Mouse (Mus musculus) CD4-positive helper T cell, adult 2 months (primary cell): ENCODE results near the gene Frs2.
A peak's percentile ranks its signal among the peaks of the same experiment; 100 is the strongest.

Source experiments
- DNase-seq: peaks from one replicate; pipeline ENCODE4 v3.0.0-alpha.2; 2012; ENCODE audit warnings: low read depth, missing footprints, low spot score

Gene Frs2

DNA sequence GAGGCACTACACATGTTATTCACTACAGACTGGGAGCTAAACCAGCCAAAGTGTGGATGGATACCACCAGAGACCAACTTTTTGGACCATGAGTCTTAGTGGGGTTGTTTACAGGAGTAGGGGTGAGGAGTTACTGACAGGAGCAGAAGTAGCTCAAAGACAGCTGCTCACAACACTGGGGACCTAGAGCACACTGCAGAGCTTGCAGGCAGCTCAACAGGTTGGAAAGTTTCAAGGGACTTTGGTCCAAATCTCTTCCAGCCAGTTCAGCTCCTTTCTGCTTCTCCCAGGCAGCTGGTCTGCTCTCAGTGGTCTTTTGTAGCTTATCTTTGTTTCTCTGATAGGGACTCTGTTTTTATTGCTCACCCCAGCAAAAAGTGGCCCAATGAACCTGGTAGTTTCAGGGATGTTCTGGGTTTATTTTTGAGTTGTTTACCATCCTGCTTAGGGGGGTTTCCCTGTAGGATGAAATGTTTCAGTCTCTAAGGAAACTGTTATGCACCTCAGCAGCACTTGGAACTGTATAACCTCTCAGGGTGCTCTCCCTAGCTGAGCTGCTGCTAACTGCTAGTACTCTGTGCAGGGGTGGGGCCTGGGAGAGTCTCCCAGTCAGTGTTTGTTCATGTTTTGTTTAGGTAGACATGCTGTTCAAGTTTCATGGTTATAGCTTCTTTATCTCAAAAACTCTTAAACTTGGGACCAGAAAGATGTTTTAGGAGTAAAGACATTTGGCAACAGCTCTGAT lies 44.3 kb downstream of the Frs2 start:
- DNase-seq: peak; percentile 51

- no peak for DNase-seq
These were observed 48.2 kb downstream of the Frs2 start for GRCm38 (mm10) chr10:117100175-117100574.

GRCm38 (mm10) chr10:117097116-117097698 lies 51.1 kb downstream of the Frs2 start:
- DNase-seq: no peak

GRCm38 (mm10) chr10:117096096-117096495 lies 52.2 kb downstream of the Frs2 start:
- no peak for DNase-seq

GRCm38 (mm10) chr10:117094504-117095329 lies 53.6 kb downstream of the Frs2 start:
- no peak for DNase-seq

- DNase-seq: no peak
These were observed 58.7 kb downstream of the Frs2 start for GRCm38 (mm10) chr10:117089628-117090027.

- peak; percentile 38 for DNase-seq
These were observed 66.4 kb downstream of the Frs2 start for GRCm38 (mm10) chr10:117081914-117082359.

DNA sequence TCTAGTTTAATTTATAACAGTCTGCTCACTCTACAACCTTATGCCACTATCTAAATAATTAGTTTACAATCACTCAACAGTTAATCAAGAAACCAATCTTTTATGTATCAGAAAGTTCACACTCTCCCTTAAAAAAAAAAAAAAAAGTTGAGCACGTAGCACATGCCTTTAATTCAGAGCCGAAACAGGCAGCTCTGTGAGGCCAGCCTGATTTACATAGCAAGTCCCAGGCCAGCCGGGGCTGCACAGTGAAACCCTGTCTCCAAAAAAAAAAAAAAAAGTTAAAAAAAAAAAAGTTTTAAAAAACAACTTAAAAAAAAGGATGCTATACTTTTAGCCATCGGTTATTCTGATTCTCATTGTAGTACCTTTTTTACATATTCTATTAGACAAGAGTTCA lies 67.0 kb downstream of the Frs2 start:
- DNase-seq: no peak

GRCm38 (mm10) chr10:117078284-117078683 lies 70.0 kb downstream of the Frs2 start:
- DNase-seq: peak; percentile 55

DNA sequence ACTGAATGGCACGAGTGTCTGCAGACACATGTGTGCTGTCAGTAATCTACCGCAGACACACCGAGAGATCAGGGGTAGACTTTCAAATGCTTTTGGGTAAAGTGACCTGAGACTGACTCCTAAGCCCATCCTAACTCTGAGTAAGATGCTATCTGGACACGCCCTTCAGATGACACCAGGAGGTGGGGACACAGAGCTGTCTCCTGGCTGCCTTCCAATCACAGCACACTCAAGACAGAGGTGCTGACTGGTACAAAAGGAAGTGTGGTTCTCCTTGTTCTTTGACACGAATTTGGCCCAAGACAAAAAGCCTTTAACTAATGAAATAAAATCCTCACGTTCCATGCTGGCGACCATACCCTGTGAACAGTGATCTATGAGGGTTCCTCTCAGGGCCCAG lies 75.2 kb downstream of the Frs2 start:
- no peak for DNase-seq

DNA sequence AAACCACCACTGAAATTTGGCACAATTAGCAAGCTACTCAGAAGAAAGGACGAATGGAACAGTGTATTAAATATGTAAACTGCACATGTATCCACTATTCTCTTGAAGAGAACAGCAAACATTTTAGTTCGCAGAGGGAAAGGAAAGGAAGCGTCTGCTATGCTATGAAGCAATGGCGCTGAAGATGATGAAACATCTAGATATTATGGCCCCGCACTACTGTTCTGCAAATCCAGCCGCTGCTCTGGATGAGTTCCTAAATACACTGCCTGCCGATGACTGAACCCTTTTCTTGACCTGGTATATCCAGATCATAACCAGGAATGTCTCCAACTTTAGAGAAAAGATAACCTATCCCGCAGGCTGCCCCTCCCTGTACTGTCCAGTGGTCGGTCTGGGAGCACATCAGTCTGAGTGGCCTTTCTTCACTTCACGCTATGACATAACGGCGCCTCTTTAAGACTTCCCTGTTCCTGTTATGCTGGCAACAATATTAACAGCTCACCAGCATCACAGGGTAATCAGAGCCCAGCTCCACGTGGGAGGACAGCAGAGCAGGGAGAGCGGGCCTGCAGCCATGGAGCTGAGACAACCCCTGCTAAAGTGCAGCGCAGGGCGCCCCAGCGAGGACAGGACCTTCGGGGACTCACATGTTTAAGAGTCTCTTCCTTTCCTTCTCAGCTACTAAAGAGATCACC lies 76.0 kb downstream of the Frs2 start:
- no peak for DNase-seq

- DNase-seq: no peak
These were observed 79.2 kb downstream of the Frs2 start for GRCm38 (mm10) chr10:117069109-117069508.

DNA sequence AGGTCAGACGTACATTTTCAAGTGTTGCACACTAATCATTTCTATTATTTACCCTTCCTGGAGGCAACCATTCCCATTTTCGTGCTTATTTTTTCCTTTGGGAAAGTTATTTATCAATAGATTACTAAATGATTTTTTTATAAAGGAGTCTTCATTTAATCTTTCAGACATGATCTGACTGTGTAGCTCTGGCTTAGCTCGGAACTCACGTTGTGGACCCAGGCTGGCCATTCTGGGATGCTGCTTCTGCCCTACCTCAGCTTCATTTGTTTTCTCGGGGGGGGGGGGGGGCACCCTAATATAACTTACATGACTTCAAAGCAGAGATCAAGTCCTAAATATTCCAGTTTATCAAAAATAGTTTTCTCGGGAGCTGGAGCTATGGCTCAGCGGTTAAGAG lies 84.3 kb downstream of the Frs2 start:
- DNase-seq: no peak

DNA sequence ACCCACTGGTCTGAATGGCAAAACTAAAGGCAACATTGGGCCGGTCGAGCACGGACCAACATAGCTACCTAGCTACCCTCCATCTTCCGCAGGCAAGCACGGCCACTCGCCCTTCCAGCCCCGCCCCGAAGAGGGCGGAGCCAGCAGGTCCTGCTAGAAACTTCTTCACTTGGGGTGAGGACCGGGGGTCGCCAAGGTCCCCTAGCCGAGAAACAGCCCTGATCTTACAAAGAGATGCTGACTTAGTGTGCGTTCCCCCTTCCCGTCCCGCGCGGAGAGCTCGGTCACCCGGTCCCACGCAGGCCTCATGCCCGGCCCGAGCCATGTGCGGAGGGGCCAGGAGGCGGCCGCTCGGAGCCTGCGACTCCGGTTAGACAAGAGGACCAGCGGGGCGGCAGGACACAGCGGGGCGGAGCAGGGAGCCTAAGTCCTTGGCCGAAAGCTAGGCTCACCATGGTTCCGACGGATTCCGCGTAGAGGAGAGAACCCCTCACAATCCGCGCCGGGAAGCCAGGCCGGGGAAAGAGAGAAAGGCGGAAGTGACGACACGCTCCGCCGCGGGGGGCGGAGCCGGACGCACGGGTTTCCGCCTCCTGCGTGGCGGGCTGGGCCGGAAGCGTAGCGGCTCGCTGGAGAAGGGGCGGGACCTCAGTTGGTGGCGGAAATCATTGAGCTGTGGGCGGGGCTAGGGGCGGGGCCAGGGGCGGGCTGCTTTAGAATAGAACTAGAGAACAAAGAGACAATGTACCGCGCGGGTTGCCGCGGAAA lies 84.9 kb downstream of the Frs2 start, which contains the start of gene Cct2:
Gene Cct2, minus strand, starts transcription at position 561 of the 768 bp plus-strand sequence.
- peak; percentile 98 for DNase-seq

- DNase-seq: no peak
These were observed 85.5 kb downstream of the Frs2 start for GRCm38 (mm10) chr10:117062894-117063253.

DNA sequence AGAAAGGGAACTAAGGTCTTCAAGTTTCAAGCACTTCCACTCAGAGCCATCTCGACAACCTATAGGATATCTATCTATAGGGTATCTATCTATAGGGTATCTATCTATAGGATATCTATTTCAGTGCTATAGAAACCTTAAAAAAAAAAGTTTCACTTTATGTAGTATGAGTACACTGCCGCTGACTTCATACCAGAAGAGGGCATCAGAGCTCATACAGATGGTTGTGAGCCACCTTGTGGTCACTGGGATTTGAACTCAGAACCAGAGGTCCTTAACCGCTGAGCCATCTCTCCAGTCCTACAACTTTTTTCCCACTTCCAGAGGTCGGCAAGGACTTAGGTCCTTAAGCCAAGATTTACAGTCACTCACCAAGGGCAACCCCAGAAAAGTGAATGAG lies 92.7 kb downstream of the Frs2 start:
- DNase-seq: peak; percentile 26

GRCm38 (mm10) chr10:117049961-117050597 lies 98.3 kb downstream of the Frs2 start:
- no peak for DNase-seq

GRCm38 (mm10) chr10:117049253-117049652 lies 99.1 kb downstream of the Frs2 start:
- no peak for DNase-seq

DNA sequence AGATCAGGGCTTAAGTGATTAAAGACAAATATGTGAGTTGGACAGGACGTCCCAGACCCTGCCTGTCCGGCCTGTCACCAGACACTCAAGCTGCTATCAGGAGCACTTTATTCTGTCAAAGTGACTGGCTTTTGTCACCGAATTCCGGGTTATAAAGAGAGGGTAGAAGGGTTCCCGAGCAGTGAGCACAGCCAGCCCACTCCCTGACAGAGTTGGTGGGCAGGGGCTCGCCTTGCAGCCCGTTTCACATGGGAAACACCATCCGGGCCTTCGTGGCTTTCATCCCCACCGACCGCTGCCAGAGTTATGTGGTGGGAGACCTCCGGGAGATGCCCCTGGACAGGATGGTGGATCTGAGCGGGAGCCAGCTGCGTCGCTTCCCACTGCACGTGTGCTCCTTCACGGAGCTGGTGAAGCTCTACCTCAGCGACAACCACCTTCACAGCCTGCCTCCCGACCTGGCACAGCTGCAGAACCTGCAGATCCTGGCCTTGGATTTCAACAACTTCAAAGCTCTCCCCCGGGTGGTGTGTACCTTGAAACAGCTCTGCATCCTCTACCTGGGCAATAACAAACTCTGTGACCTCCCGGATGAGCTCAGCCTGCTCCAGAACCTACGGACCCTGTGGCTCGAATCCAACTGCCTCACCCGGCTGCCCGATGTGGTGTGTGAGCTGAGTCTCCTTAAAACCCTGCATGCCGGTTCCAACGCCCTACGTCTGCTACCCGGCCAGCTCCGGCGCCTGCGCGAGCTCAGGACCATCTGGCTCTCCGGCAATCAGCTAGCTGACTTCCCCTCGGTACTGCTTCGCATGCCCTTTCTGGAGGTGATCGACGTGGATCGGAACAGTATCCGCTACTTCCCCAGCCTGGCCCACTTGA lies 102.9 kb downstream of the Frs2 start, which contains the start of gene Lrrc10:
Gene Lrrc10, plus strand, starts transcription at position 167 of the 882 bp plus-strand sequence.
- no peak for DNase-seq
